Mouse (Mus musculus): ENCODE results near the gene Afmid. TPM values are rescaled to one million over a fixed set of nuclear protein-coding genes. Genes with fewer than 3 reads are reported as not detected.

Afmid gene
- total and polyA plus RNA-seq, 2 experiments from 2014 or later = 9.1 to 11.1 TPM

GRCm38 (mm10) chr11:117852875-117853274 lies 27.2 kb downstream of the Afmid start:
- Histone ChIP-seq H3K9me3 (ENCODE audit: low read length) (no peaks in the 10 kb centered on the region), H3K27me3 (ENCODE audit: insufficient read depth, low read length) (no peaks in the 10 kb centered on the region), H3K27ac (ENCODE audit: low read depth, low read length) (no peak overlapping the region), H3K9ac (replicated peaks; ENCODE audit: low read length, poor library complexity, severe bottlenecking) (no peak overlapping the region), H3K4me3 (ENCODE audit: low read depth, low read length) (no peak overlapping the region), H3K4me2 (ENCODE audit: low read depth, low read length, poor library complexity, severe bottlenecking) (no peak overlapping the region), H3K4me1 (ENCODE audit: insufficient read depth, low read length) (peaks cover 5% of the 10 kb centered on the region), H3K36me3 (ENCODE audit: insufficient read depth, low read length) (no peaks in the 10 kb centered on the region)
- ATAC-seq (ENCODE audit: low FRiP score) (no peak), DNase-seq (ENCODE audit: low spot score) (no peak)
- 91% methylated on average over 3 of the region's 3 CpGs for WGBS
- no peak for TF ChIP-seq CTCF (IDR thresholded peaks at IDR 0.05)

GRCm38 (mm10) chr11:117854241-117854640 lies 28.5 kb downstream of the Afmid start:
- ATAC-seq (ENCODE audit: low FRiP score) (no peak), DNase-seq (ENCODE audit: low spot score) (no peak)
- Histone ChIP-seq H3K27ac (ENCODE audit: low read depth, low read length) (no peak overlapping the region), H3K27me3 (ENCODE audit: insufficient read depth, low read length) (no peaks in the 10 kb centered on the region), H3K9ac (replicated peaks; ENCODE audit: low read length, poor library complexity, severe bottlenecking) (no peak overlapping the region), H3K36me3 (ENCODE audit: insufficient read depth, low read length) (no peaks in the 10 kb centered on the region), H3K4me1 (ENCODE audit: insufficient read depth, low read length) (peaks cover 4% of the 10 kb centered on the region), H3K4me3 (ENCODE audit: low read depth, low read length) (no peak overlapping the region), H3K9me3 (ENCODE audit: low read length) (no peaks in the 10 kb centered on the region), H3K4me2 (ENCODE audit: low read depth, low read length, poor library complexity, severe bottlenecking) (no peak overlapping the region)
- WGBS = 96% methylated on average over 9 of the region's 9 CpGs
- TF ChIP-seq CTCF (IDR thresholded peaks at IDR 0.05) = no peak

GRCm38 (mm10) chr11:117855360-117855759 lies 29.6 kb downstream of the Afmid start:
- no peak overlapping the region for H3K9ac ChIP-seq (replicated peaks; ENCODE audit: low read length, poor library complexity, severe bottlenecking)
- WGBS = 96% methylated on average over 5 of the region's 5 CpGs

GRCm38 (mm10) chr11:117855975-117856374 lies 30.3 kb downstream of the Afmid start:
- DNase-seq (ENCODE audit: low spot score) (no peak), ATAC-seq (ENCODE audit: low FRiP score) (no peak)
- WGBS = 86% methylated on average over 1 of the region's 1 CpGs
- H3K4me2 ChIP-seq (ENCODE audit: low read depth, low read length, poor library complexity, severe bottlenecking) = no peak overlapping the region
- no peak overlapping the region for H3K4me3 ChIP-seq (ENCODE audit: low read depth, low read length)
- H3K27ac ChIP-seq (ENCODE audit: low read depth, low read length) = no peak overlapping the region
- H3K9ac ChIP-seq (replicated peaks; ENCODE audit: low read length, poor library complexity, severe bottlenecking) = no peak overlapping the region
- no peaks in the 10 kb centered on the region for H3K36me3 ChIP-seq (ENCODE audit: insufficient read depth, low read length)
- H3K9me3 ChIP-seq (ENCODE audit: low read length) = no peaks in the 10 kb centered on the region
- peaks cover 12% of the 10 kb centered on the region for H3K27me3 ChIP-seq (ENCODE audit: insufficient read depth, low read length)
- no peaks in the 10 kb centered on the region for H3K4me1 ChIP-seq (ENCODE audit: insufficient read depth, low read length)
- no peak for TF ChIP-seq CTCF (IDR thresholded peaks at IDR 0.05)

More at GRCm38 (mm10) chr11:117855360-117855759, 29.6 kb downstream of the Afmid start:
- Histone ChIP-seq H3K27ac (ENCODE audit: low read depth, low read length) (no peak overlapping the region), H3K4me1 (ENCODE audit: insufficient read depth, low read length) (no peaks in the 10 kb centered on the region), H3K4me3 (ENCODE audit: low read depth, low read length) (no peak overlapping the region), H3K36me3 (ENCODE audit: insufficient read depth, low read length) (no peaks in the 10 kb centered on the region), H3K27me3 (ENCODE audit: insufficient read depth, low read length) (peaks cover 6% of the 10 kb centered on the region; the same call in 1 of the 2 replicates), H3K9me3 (ENCODE audit: low read length) (no peaks in the 10 kb centered on the region), H3K4me2 (ENCODE audit: low read depth, low read length, poor library complexity, severe bottlenecking) (no peak overlapping the region)
- DNase-seq (ENCODE audit: low spot score) (no peak), ATAC-seq (ENCODE audit: low FRiP score) (no peak)
- TF ChIP-seq CTCF (IDR thresholded peaks at IDR 0.05) = no peak

- Histone ChIP-seq H3K27me3 (ENCODE audit: insufficient read depth, low read length) (peaks cover 18% of the 10 kb centered on the region), H3K9ac (replicated peaks; ENCODE audit: low read length, poor library complexity, severe bottlenecking) (no peak overlapping the region), H3K27ac (ENCODE audit: low read depth, low read length) (no peak overlapping the region), H3K4me3 (ENCODE audit: low read depth, low read length) (no peak overlapping the region), H3K4me2 (ENCODE audit: low read depth, low read length, poor library complexity, severe bottlenecking) (no peak overlapping the region), H3K36me3 (ENCODE audit: insufficient read depth, low read length) (no peaks in the 10 kb centered on the region), H3K4me1 (ENCODE audit: insufficient read depth, low read length) (no peaks in the 10 kb centered on the region), H3K9me3 (ENCODE audit: low read length) (no peaks in the 10 kb centered on the region)
- DNase-seq (ENCODE audit: low spot score) = no peak
- WGBS = 95% methylated on average over 10 of the region's 10 CpGs
- no peak for ATAC-seq (ENCODE audit: low FRiP score)
- TF ChIP-seq CTCF (IDR thresholded peaks at IDR 0.05) = no peak
Measured at GRCm38 (mm10) chr11:117857462-117857861, 31.7 kb downstream of the Afmid start.

GRCm38 (mm10) chr11:117858392-117858791 lies 32.7 kb downstream of the Afmid start:
- no peak overlapping the region for H3K4me3 ChIP-seq (ENCODE audit: low read depth, low read length)
- no peak for DNase-seq (ENCODE audit: low spot score)
- H3K9me3 ChIP-seq (ENCODE audit: low read length) = no peaks in the 10 kb centered on the region
- 56% methylated on average over 3 of the region's 3 CpGs for WGBS
- H3K4me2 ChIP-seq (ENCODE audit: low read depth, low read length, poor library complexity, severe bottlenecking) = no peak overlapping the region
- no peaks in the 10 kb centered on the region for H3K36me3 ChIP-seq (ENCODE audit: insufficient read depth, low read length)
- no peak overlapping the region for H3K9ac ChIP-seq (replicated peaks; ENCODE audit: low read length, poor library complexity, severe bottlenecking)
- TF ChIP-seq CTCF (IDR thresholded peaks at IDR 0.05) = no peak
- H3K4me1 ChIP-seq (ENCODE audit: insufficient read depth, low read length) = no peaks in the 10 kb centered on the region
- peaks cover 18% of the 10 kb centered on the region for H3K27me3 ChIP-seq (ENCODE audit: insufficient read depth, low read length)
- H3K27ac ChIP-seq (ENCODE audit: low read depth, low read length) = no peak overlapping the region
- ATAC-seq (ENCODE audit: low FRiP score) = no peak

Data from midbrain, postnatal 0 days (tissue).